Mouse (Mus musculus) layer of hippocampus, postnatal 25 days (tissue): ENCODE data around the gene Sncb. TPM values are rescaled to one million over a fixed set of nuclear protein-coding genes. Genes with fewer than 3 reads are reported as not detected.

ENCODE experiments used
- DNase-seq, 2 experiments: peaks; one replicate each; pipeline ENCODE4 v3.0.0; 2022; ENCODE audit warnings: mixed read lengths in 2 of 2, low spot score in 1 of 2; ENCODE audit errors: extremely low spot score in 1 of 2
- total RNA-seq, 2 experiments: library from RNA; stranded (reverse); gene quantifications; 2 replicates each; pipeline ENCODE4 v1.2.3; 2021

Gene Sncb
- total RNA-seq, 2 experiments from 2014 or later, result 652 to 677 TPM

GRCm38 (mm10) chr13:54749864-54750411, 16.5 kb downstream of the Sncb start, which contains the start of gene Gprin1:
Gprin1 (minus strand) TSS chr13:54749874.
- no peak for DNase-seq

- peak; percentile 66 to 67 for DNase-seq
Observed at GRCm38 (mm10) chr13:54749061-54749863, 17.1 kb downstream of the Sncb start.

GRCm38 (mm10) chr13:54748721-54749060, 17.7 kb downstream of the Sncb start:
- DNase-seq, result no peak

DNA sequence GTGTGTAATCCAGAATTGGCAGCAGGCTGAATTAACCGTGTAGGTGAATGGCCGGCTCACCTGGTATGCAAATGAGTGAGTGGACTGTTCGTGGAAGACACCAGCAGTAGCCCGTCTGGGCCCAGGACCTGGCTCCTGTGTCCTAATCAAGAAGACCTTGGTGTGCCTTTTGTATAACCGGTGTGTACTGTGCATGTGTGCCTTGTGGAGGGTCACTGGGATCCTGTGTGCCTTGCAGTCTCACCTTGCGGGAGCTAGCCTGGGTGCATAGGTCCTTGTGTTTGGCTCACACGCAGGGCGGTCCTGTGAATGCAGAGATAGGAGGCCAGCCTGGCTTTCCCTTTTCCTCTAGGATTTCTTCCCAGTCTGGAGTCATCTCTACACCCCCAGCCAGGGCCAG, 18.2 kb downstream of the Sncb start:
- DNase-seq, result no peak

- no peak for DNase-seq
Observed at GRCm38 (mm10) chr13:54746896-54747295, 19.5 kb downstream of the Sncb start.

- no peak for DNase-seq
Observed at GRCm38 (mm10) chr13:54746110-54746509, 20.3 kb downstream of the Sncb start.

DNA sequence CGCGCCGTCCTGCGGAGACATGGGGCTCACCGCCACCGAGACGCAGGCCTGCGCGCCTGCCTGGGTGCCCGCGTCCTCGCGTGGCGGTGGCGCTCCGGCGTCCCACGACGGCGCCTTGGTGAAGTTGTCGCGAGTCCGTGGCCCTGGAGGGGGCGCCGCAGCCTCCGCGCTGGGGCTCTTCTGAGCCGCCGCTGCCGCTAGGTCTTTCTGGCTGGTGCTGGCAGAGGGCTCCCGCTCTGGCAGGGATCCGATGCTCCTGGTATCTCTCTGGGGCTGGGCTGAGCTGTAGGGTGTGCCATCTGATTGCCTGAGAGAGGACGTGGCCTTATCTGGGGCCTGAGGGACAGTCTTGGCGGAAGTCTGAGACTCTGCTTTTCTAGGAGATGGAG, 28.2 kb downstream of the Sncb start:
- no peak for DNase-seq

GRCm38 (mm10) chr13:54737488-54738212, 28.7 kb downstream of the Sncb start:
- DNase-seq, result no peak

GRCm38 (mm10) chr13:54736931-54737330, 29.5 kb downstream of the Sncb start:
- no peak for DNase-seq

- DNase-seq, result no peak
Observed at GRCm38 (mm10) chr13:54726131-54726530, 40.3 kb downstream of the Sncb start.

- DNase-seq, result no peak
Observed at GRCm38 (mm10) chr13:54723143-54723542, 43.3 kb downstream of the Sncb start.

DNA sequence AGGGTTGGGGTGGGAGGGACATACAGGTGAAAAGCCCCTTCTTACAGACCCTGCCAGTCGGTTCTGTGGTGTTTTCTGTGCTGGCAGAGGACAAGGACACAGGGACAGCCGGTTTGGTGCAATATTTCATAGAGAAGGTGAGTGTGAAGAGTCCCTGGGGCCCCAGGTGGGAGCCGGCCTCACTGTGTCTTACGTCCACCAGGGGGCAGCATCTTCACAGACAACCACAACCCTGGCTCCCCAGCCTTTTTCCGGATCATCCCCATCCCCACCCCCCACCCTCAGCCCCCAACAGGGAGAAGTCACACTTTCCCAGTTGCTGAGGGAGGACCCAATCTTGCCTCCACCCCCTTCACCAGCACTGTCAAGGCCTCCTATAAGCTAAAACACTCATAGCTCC, 49.5 kb downstream of the Sncb start:
- DNase-seq, result peak; percentile 46 to 74

DNA sequence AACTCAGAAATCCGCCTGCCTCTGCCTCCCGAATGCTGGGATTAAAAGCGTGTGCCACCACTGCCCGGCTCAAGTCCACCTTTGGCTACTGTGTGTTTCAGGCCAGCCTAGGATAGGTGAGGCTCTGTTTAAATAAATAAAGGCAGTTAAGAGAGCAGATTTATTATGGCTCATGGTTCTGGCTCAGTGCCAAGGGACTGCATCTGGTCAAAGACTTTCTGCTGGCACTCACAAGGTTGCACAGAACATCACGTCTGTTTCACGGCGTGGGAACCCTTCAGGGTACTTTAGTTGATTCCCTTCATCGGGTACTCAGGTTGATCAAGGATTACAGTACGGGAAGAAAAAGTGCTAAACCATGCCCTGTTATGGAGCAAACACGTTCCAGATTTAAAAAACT, 51.4 kb downstream of the Sncb start:
- DNase-seq, result no peak

GRCm38 (mm10) chr13:54714393-54714792, 52.0 kb downstream of the Sncb start:
- DNase-seq, result no peak

- no peak for DNase-seq
Observed at GRCm38 (mm10) chr13:54710866-54711265, 55.5 kb downstream of the Sncb start.

Other genes with a start within 250 kb of the Sncb start
- gene 4833439L19Rik, start 201.2 kb downstream of the Sncb start, total RNA-seq, result 100 to 1,000 TPM; 151 to 172 TPM
- gene Arl10, start 191.6 kb downstream of the Sncb start, total RNA-seq, result 10 to 100 TPM; 33.3 to 33.7 TPM
- gene Nop16, start 176.5 kb downstream of the Sncb start, total RNA-seq, result 10 to 100 TPM; 25.7 to 27.5 TPM
- gene Higd2a, start 176.4 kb downstream of the Sncb start, total RNA-seq, result 100 to 1,000 TPM; 183 to 199 TPM
- gene Cltb, start 155.3 kb downstream of the Sncb start, total RNA-seq, result 100 to 1,000 TPM; 269 to 294 TPM
- gene Faf2, start 144.8 kb downstream of the Sncb start, total RNA-seq, result 10 to 100 TPM; 56.1 to 57.6 TPM
- 100 to 1,000 TPM; 139 to 158 TPM for gene Rnf44, start 72.7 kb downstream of the Sncb start, total RNA-seq
- under 1 TPM; 0.25 to 0.31 TPM for gene Cdhr2, start 65.1 kb downstream of the Sncb start, total RNA-seq
- gene Gprin1, start 16.7 kb downstream of the Sncb start, total RNA-seq, result 100 to 1,000 TPM; 149 to 152 TPM
- not detected for gene Eif4e1b, start 17.4 kb upstream of the Sncb start, total RNA-seq
- gene Tspan17, start 22.8 kb upstream of the Sncb start, total RNA-seq, result 100 to 1,000 TPM in 1 of 2 experiments, 10 to 100 TPM in 1; 97.2 to 104 TPM
- 100 to 1,000 TPM; 140 to 143 TPM for gene Unc5a, start 182.8 kb upstream of the Sncb start, total RNA-seq